Mouse (Mus musculus): ENCODE measurements around the gene Dgcr6.

DNA sequence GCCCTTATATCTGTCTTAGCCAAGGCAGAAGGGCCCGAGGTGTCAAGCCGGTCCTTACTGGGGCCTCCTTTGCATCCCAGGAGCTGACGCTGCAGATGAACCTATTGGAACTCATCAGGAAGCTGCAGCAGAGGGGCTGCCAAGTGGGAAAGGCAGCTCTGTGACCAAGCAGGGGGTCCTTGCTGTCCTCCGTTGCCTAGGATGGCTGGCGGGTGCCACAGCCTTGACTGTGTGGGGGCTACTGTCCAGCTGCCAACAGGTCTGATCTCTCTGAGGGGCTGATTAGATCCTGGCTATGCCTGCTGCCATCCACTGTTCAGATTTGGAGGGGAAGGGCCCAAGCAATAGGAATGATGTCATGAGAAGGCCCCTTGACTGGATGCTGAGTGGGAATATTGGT, 18.1 kb downstream of the Dgcr6 start:
- TF ChIP-seq EP300 (IDR thresholded peaks at IDR 0.05) = no peak
- TF ChIP-seq CTCF (IDR thresholded peaks at IDR 0.05) = no peak
